Mouse (Mus musculus): ENCODE results near the gene Atrnl1. TPM values are rescaled to one million over a fixed set of nuclear protein-coding genes. Genes with fewer than 3 reads are reported as not detected.

Atrnl1 gene
- polyA plus RNA-seq, 1 experiment = 9.0 TPM

- WGBS = 47% methylated on average over 6 of the region's 6 CpGs
Observed at GRCm38 (mm10) chr19:58166147-58166546, 555.3 kb downstream of the Atrnl1 start.

GRCm38 (mm10) chr19:58178410-58178809, 567.6 kb downstream of the Atrnl1 start:
- 82% methylated on average over 10 of the region's 10 CpGs for WGBS
- no peaks in the 10 kb centered on the region for H3K4me1 ChIP-seq (ENCODE audit: control insufficient read depth, insufficient read depth, insufficient read length, low read length)
- no peaks in the 10 kb centered on the region for H3K27me3 ChIP-seq (ENCODE audit: control insufficient read depth, insufficient read depth, low read length)
- H3K27ac ChIP-seq (ENCODE audit: insufficient read depth, low read depth, low read length) = no peak overlapping the region
- no peak overlapping the region for H3K4me3 ChIP-seq (ENCODE audit: low read depth, low read length)
- H3K36me3 ChIP-seq (ENCODE audit: control insufficient read depth, insufficient read depth, low read length) = no peaks in the 10 kb centered on the region
- TF ChIP-seq POLR2A (IDR thresholded peaks at IDR 0.05; ENCODE audit: low read depth, low read length) (no peak), CTCF (IDR thresholded peaks at IDR 0.05; ENCODE audit: extremely low read depth, insufficient read length, insufficient replicate concordance, low read depth, low read length) (no peak)

More at GRCm38 (mm10) chr19:58166147-58166546, 555.3 kb downstream of the Atrnl1 start:
- Histone ChIP-seq H3K27ac (ENCODE audit: insufficient read depth, low read depth, low read length) (no peak overlapping the region), H3K4me3 (ENCODE audit: low read depth, low read length) (no peak overlapping the region), H3K27me3 (ENCODE audit: control insufficient read depth, insufficient read depth, low read length) (no peaks in the 10 kb centered on the region), H3K4me1 (ENCODE audit: control insufficient read depth, insufficient read depth, insufficient read length, low read length) (no peaks in the 10 kb centered on the region), H3K36me3 (ENCODE audit: control insufficient read depth, insufficient read depth, low read length) (no peaks in the 10 kb centered on the region)
- TF ChIP-seq CTCF (IDR thresholded peaks at IDR 0.05; ENCODE audit: extremely low read depth, insufficient read length, insufficient replicate concordance, low read depth, low read length) (no peak), POLR2A (IDR thresholded peaks at IDR 0.05; ENCODE audit: low read depth, low read length) (no peak)

- no peak for TF ChIP-seq CTCF (IDR thresholded peaks at IDR 0.05; ENCODE audit: extremely low read depth, insufficient read length, insufficient replicate concordance, low read depth, low read length)
- TF ChIP-seq POLR2A (IDR thresholded peaks at IDR 0.05; ENCODE audit: low read depth, low read length) = no peak
- no peak overlapping the region for H3K27ac ChIP-seq (ENCODE audit: insufficient read depth, low read depth, low read length)
- H3K36me3 ChIP-seq (ENCODE audit: control insufficient read depth, insufficient read depth, low read length) = no peaks in the 10 kb centered on the region
- no peaks in the 10 kb centered on the region for H3K27me3 ChIP-seq (ENCODE audit: control insufficient read depth, insufficient read depth, low read length)
- H3K4me1 ChIP-seq (ENCODE audit: control insufficient read depth, insufficient read depth, insufficient read length, low read length) = no peaks in the 10 kb centered on the region
- 52% methylated on average over 5 of the region's 5 CpGs for WGBS
- no peak overlapping the region for H3K4me3 ChIP-seq (ENCODE audit: low read depth, low read length)
Observed at GRCm38 (mm10) chr19:58180773-58181172, 569.9 kb downstream of the Atrnl1 start.

Other genes with a start within 250 kb of the Atrnl1 start
- gene Trub1, start 158.1 kb upstream of the Atrnl1 start, polyA plus RNA-seq (2012; rRNA removed) = 1.5 and 1.6 TPM in 2 replicates

Data from small intestine, adult 2 months (tissue).